Mouse (Mus musculus): ENCODE measurements around the gene Gm3285. TPM values are rescaled to one million over a fixed set of nuclear protein-coding genes. Genes with fewer than 3 reads are reported as not detected.

Gene Gm3285
- polyA plus RNA-seq, 1 experiment from 2014 or later: not detected

DNA sequence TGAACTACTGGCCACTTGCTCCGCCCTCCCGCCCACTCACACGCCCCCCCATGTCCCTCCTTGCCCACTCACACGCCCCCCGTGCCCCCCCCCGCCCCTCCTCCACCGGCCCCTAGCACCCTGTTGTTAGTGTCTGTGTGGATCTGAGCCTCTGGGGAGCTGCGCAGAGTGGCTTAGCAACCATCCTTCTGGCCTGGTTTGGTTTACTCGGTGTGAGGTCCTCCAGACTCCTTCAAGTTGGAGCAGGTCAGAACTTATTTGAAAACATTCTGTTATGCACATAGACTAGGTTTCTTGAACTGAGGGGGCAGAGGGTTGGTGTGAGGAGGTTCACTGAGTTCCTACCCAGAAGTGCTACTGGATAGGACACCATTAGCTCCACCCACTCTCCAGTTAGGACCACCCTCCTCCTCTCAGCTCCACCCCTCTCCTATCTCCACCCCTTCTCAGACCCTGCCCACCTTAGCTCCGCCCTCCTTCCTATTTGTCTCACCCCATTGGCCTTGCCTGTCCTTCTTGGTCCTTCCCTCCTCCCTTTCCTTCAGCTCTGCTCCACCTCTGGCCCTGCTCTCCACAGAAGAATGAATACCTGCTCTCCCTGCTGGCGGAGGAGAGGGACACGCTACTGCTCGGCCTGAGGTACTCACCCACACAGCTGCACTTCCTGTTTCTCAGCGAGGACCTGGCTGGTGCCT lies 2.4 kb downstream of the Gm3285 start:
- Histone ChIP-seq H3K9ac (replicated peaks) (no peak overlapping the region), H3K27me3 (no peaks in the 10 kb centered on the region; the same call in 1 of the 2 replicates), H3K4me3 (replicated peaks) (peak overlapping the region; percentile 24), H3K9me3 (no peaks in the 10 kb centered on the region), H3K4me1 (replicated peaks) (no peaks in the 10 kb centered on the region), H3K27ac (no peak overlapping the region), H3K4me2 (peak overlapping the region; percentile 46), H3K36me3 (no peaks in the 10 kb centered on the region)
- 28% methylated on average over 14 of the region's 14 CpGs for WGBS
- peak; percentile 60; the same call in 1 of the 2 replicates for ATAC-seq (ENCODE audit: insufficient number of reproducible peaks, insufficient read depth, low FRiP score, low TSS enrichment, low read depth)

DNA sequence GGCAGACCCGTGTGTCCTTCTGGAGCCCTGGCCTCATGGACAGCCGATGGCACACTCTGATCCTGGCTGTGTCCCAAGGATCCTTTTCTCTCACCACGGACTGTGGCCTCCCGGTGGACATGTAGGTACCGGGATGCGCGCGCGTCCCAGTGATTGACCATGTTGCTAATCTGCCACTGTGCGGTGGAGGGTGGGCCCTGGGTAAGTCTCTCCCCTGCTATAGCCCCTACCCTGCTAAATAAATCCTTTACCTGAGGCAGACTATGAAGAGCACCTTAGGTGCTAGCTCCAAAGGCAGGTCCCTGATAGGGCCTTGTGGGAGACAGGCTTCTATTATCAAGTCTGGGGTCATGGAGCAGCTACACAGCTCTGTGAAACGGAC lies 3.0 kb downstream of the Gm3285 start:
- no peak overlapping the region for H3K9ac ChIP-seq (replicated peaks)
- H3K36me3 ChIP-seq: no peaks in the 10 kb centered on the region
- no peaks in the 10 kb centered on the region for H3K9me3 ChIP-seq
- WGBS: 25% methylated on average over 11 of the region's 11 CpGs
- H3K4me3 ChIP-seq (replicated peaks): peak overlapping the region; percentile 24
- no peak overlapping the region for H3K27ac ChIP-seq
- no peaks in the 10 kb centered on the region for H3K4me1 ChIP-seq (replicated peaks)
- peak; percentile 5; the same call in 1 of the 2 replicates for ATAC-seq (ENCODE audit: insufficient number of reproducible peaks, insufficient read depth, low FRiP score, low TSS enrichment, low read depth)
- H3K27me3 ChIP-seq: no peaks in the 10 kb centered on the region; the same call in 1 of the 2 replicates
- H3K4me2 ChIP-seq: peak overlapping the region; percentile 46

DNA sequence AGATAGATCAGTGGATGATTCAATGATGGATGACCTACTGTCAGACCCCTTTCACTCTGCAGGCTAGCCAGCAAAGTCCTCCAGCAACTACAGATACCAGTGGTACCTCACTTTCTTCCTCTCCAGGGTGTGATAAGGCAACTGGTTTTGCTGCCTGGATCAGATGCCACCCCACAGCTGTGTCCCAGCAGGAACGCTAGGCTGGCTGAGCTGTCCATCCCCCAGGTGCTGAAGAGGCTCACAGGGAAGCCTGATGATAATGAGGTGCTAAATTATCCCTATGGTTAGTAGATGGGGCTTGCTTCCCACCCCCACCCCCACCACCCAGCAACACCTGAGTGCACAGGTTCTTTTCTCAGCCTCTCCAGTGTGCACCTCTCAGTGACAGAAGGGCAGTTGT lies 5.8 kb downstream of the Gm3285 start:
- no peaks in the 10 kb centered on the region for H3K4me1 ChIP-seq (replicated peaks)
- H3K9ac ChIP-seq (replicated peaks): no peak overlapping the region
- no peak for ATAC-seq (ENCODE audit: insufficient number of reproducible peaks, insufficient read depth, low FRiP score, low TSS enrichment, low read depth)
- no peaks in the 10 kb centered on the region; the same call in 1 of the 2 replicates for H3K27me3 ChIP-seq
- H3K9me3 ChIP-seq: no peaks in the 10 kb centered on the region
- WGBS: 5% methylated on average over 1 of the region's 1 CpGs
- no peak overlapping the region for H3K27ac ChIP-seq
- H3K36me3 ChIP-seq: no peaks in the 10 kb centered on the region
- no peak overlapping the region for H3K4me3 ChIP-seq (replicated peaks)
- no peak overlapping the region for H3K4me2 ChIP-seq

DNA sequence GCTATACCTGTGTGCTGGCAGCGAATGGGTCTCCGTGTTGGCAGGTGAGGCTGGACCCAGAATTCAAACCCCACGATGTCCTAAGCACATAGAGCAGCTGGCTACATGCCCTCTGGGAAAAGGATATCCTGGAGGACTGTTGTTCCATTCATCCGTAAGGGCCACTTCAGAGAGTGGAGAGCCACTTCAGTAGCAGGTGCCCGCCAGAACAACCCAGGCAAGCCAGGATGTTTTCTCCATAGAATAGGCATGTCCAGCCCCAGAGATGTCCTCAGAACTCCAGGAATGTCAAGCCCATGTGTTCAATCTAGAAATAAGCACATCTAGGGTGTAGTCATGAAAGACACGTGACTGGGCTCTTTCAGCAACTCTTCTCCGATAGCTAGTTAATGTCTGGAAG lies 7.9 kb downstream of the Gm3285 start:
- no peak overlapping the region for H3K9ac ChIP-seq (replicated peaks)
- ATAC-seq (ENCODE audit: insufficient number of reproducible peaks, insufficient read depth, low FRiP score, low TSS enrichment, low read depth): no peak
- H3K36me3 ChIP-seq: no peaks in the 10 kb centered on the region
- H3K4me2 ChIP-seq: no peak overlapping the region
- WGBS: 90% methylated on average over 7 of the region's 7 CpGs
- H3K27me3 ChIP-seq: no peaks in the 10 kb centered on the region; the same call in 1 of the 2 replicates
- no peaks in the 10 kb centered on the region for H3K4me1 ChIP-seq (replicated peaks)
- no peak overlapping the region for H3K27ac ChIP-seq
- no peak overlapping the region for H3K4me3 ChIP-seq (replicated peaks)
- H3K9me3 ChIP-seq: no peaks in the 10 kb centered on the region

DNA sequence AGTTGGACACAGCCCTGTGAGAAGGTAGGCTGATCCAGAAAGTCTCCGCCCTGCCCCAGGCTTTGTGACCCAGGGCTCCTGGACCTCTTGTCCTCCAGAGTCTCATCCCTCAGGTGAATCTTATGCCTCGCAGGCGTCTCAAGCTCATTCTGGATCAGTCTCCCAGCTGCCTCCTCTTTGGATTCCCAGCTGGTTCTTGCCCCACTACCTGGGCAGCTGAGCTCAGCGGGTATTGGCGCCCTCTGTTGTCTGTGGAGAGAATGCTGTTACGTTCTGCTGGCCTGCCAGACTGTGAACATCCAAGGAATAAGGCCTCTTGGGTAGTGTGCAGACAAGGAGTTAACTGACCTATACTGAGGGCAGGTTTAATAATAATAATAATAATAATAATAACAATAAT lies 17.2 kb downstream of the Gm3285 start:
- no peak for ATAC-seq (ENCODE audit: insufficient number of reproducible peaks, insufficient read depth, low FRiP score, low TSS enrichment, low read depth)
- Histone ChIP-seq H3K27me3 (no peaks in the 10 kb centered on the region), H3K9ac (replicated peaks) (no peak overlapping the region), H3K4me2 (no peak overlapping the region), H3K4me1 (replicated peaks) (no peaks in the 10 kb centered on the region), H3K9me3 (peaks cover 4% of the 10 kb centered on the region; the same call in 1 of the 2 replicates), H3K36me3 (no peaks in the 10 kb centered on the region), H3K27ac (no peak overlapping the region), H3K4me3 (replicated peaks) (no peak overlapping the region)
- 68% methylated on average over 6 of the region's 6 CpGs for WGBS

DNA sequence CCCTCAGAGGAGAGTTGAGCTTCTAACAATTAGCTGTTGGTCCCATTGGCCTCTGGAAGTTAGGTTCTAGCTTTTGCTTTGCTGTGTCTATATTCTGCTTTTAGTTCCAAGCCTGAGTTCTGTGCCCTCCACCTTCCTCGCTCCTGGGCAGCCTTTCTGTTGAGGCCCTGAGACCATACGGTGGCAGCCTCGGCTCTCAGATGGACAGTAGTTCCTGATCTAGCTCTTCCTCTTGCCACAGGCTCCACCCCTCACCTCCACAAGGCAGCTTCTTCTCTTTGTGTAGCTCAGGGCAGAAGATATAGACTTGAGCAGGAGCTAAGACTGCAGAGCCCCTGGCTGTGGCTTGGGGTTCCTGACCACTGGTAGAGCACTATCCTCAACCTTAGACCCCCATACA lies 18.5 kb downstream of the Gm3285 start:
- Histone ChIP-seq H3K9me3 (peaks cover 4% of the 10 kb centered on the region; the same call in 1 of the 2 replicates), H3K4me3 (replicated peaks) (no peak overlapping the region), H3K4me2 (no peak overlapping the region), H3K27me3 (no peaks in the 10 kb centered on the region), H3K27ac (no peak overlapping the region), H3K36me3 (no peaks in the 10 kb centered on the region), H3K9ac (replicated peaks) (no peak overlapping the region), H3K4me1 (replicated peaks) (no peaks in the 10 kb centered on the region)
- no peak for ATAC-seq (ENCODE audit: insufficient number of reproducible peaks, insufficient read depth, low FRiP score, low TSS enrichment, low read depth)
- 73% methylated on average over 3 of the region's 3 CpGs for WGBS

DNA sequence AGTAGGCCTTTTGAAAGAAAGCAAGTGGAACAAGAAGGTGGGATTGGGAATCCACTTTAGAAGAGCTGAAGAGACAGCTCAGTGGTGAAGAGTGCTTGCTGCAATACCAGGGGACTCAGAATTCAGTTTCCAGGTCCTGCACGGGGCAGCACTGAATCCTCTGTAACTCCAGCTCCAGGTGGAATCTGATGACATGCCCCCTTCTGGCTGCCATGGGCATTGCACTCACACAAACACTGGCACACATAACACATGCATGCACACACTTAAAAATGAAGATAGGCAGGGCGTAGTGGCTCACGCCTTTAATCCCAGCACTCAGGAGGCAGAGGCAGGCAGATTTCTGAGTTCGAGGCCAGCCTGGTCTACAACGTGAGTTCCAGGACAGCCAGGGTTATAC lies 20.8 kb downstream of the Gm3285 start:
- Histone ChIP-seq H3K9me3 (peaks cover 4% of the 10 kb centered on the region; the same call in 1 of the 2 replicates), H3K36me3 (no peaks in the 10 kb centered on the region), H3K4me1 (replicated peaks) (no peaks in the 10 kb centered on the region), H3K9ac (replicated peaks) (no peak overlapping the region), H3K4me2 (no peak overlapping the region), H3K27me3 (no peaks in the 10 kb centered on the region), H3K4me3 (replicated peaks) (no peak overlapping the region), H3K27ac (no peak overlapping the region)
- WGBS: 86% methylated on average over 5 of the region's 5 CpGs
- ATAC-seq (ENCODE audit: insufficient number of reproducible peaks, insufficient read depth, low FRiP score, low TSS enrichment, low read depth): no peak

DNA sequence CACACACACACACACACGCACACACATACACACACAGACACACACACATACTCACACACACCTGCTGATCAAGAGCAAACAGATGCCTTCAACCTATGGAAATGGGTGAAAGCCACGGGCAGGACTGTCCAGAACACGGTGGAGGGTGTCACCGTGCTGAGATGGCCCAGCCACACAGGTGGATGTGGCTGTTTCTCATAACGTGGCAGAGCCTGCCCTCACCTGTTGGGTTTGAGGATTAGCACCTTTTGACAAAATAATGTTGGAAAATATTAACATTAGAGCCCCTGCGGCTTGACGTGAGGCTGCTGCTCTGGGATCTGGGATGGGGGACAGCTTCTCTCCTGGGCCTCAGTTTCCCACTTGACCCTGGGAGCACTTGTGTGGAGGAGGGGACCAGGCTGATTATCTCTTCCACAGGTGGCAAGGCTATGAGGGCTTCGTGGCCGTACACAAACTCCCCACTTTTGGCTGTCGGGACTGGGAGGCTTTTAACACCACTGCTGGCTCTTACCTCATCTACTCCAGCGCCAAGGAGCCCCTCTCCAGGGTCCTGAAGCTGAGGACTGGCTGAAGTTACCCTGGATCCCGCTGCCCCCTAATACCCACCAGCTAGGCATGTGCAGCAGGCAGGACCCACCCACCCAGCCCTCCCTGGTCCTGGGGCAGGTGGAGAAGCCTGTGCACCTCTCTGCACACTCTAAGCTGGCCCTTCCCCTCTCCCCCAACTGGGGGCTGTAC lies 24.4 kb downstream of the Gm3285 start:
- Histone ChIP-seq H3K36me3 (no peaks in the 10 kb centered on the region), H3K27me3 (no peaks in the 10 kb centered on the region), H3K9me3 (peaks cover 10% of the 10 kb centered on the region), H3K4me1 (replicated peaks) (no peaks in the 10 kb centered on the region), H3K4me3 (replicated peaks) (no peak overlapping the region), H3K4me2 (no peak overlapping the region), H3K9ac (replicated peaks) (no peak overlapping the region), H3K27ac (no peak overlapping the region)
- no peak for ATAC-seq (ENCODE audit: insufficient number of reproducible peaks, insufficient read depth, low FRiP score, low TSS enrichment, low read depth)
- WGBS: 53% methylated on average over 12 of the region's 12 CpGs

DNA sequence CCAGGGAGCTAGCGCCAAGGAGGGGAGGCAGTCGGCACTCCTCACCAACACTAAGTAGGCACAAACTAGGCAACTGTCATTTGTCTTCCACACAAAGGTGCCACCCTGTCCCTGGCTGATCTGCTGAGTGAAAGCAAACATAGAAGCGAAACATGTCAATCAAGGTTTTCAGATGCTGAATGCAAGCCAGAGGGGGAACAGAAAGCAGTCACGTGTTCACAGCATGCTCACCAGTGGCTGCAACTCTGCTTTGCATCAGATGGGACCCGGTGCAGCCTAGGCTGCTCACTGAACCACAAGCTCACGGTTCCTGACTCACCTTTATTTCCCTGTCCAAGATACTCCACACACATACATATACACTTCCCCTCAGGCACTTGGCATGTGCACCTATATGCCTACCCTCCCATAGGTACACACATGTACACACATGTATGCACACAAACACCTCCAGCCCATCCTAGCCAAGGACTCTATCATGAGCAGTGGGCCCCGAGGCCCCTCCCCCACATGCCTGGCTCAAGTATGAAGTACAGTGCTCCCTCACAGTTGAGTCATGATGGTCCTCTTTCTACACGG lies 29.3 kb downstream of the Gm3285 start:
- Histone ChIP-seq H3K27ac (no peak overlapping the region), H3K27me3 (no peaks in the 10 kb centered on the region), H3K4me3 (replicated peaks) (no peak overlapping the region), H3K4me2 (no peak overlapping the region), H3K9ac (replicated peaks) (no peak overlapping the region), H3K4me1 (replicated peaks) (no peaks in the 10 kb centered on the region), H3K36me3 (no peaks in the 10 kb centered on the region), H3K9me3 (peaks cover 6% of the 10 kb centered on the region; the same call in 1 of the 2 replicates)
- WGBS: 85% methylated on average over 8 of the region's 8 CpGs
- ATAC-seq (ENCODE audit: insufficient number of reproducible peaks, insufficient read depth, low FRiP score, low TSS enrichment, low read depth): no peak

DNA sequence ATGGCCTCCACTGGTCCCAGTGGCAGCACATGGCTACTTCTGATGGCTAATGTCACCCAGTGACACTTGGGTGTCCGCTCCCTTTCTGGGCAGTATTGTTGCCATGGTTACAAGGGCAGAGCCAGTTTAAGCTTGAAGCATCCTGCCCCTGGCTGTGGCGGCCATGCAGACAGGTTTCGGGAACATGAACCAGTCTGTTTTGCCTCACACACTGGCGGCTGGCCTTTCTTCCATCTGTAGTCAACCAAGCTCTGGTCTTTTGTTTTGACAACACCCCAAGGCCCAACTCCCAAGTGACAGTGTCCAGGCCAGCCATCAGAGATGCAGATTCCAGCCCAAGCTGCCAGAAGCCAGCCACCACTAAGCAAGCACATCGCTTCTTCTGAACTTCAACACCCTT lies 33.8 kb downstream of the Gm3285 start:
- Histone ChIP-seq H3K4me2 (no peak overlapping the region), H3K9me3 (no peaks in the 10 kb centered on the region), H3K9ac (replicated peaks) (no peak overlapping the region), H3K4me1 (replicated peaks) (no peaks in the 10 kb centered on the region), H3K4me3 (replicated peaks) (no peak overlapping the region), H3K27me3 (peaks cover 9% of the 10 kb centered on the region), H3K27ac (no peak overlapping the region), H3K36me3 (no peaks in the 10 kb centered on the region)
- ATAC-seq (ENCODE audit: insufficient number of reproducible peaks, insufficient read depth, low FRiP score, low TSS enrichment, low read depth): no peak
- WGBS: 39% methylated on average over 5 of the region's 5 CpGs

DNA sequence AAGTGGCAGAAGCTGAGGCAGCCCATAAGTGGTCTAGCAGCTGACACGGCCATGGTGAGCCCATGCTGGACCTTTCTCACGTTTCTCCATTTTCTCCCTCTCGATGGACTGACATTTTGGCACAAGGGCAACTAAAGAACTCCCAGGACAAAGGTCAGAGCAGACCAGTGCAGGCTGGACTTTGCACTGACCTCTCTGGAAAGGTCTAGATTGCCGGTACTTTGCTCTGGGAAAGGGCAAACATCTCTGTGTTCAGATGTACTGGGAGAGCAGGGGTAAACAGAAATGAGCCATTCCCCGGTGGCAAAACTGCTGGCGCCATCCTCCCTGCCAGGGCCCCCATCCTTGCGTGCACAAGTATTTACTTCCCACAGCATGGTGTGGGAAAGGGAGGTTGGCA lies 38.4 kb downstream of the Gm3285 start:
- 86% methylated on average over 7 of the region's 7 CpGs for WGBS
- Histone ChIP-seq H3K4me3 (replicated peaks) (no peak overlapping the region), H3K9ac (replicated peaks) (no peak overlapping the region), H3K4me2 (no peak overlapping the region), H3K36me3 (no peaks in the 10 kb centered on the region), H3K4me1 (replicated peaks) (peaks cover 9% of the 10 kb centered on the region), H3K27me3 (peaks cover 37% of the 10 kb centered on the region), H3K9me3 (no peaks in the 10 kb centered on the region), H3K27ac (no peak overlapping the region)
- no peak for ATAC-seq (ENCODE audit: insufficient number of reproducible peaks, insufficient read depth, low FRiP score, low TSS enrichment, low read depth)
